Mouse (Mus musculus) stomach, postnatal 0 days (tissue): ENCODE measurements at regions not wholly inside any gene's neighbourhood (a gene's known extent, or its start where the extent isn't known, plus 50 kb on each side); places are given as distances from the start of the nearest gene placed in this dataset.

Experiments
- CTCF ChIP-seq: IDR thresholded peaks from 2 replicates; pipeline ENCODE4 v1.5.1; 2016; ENCODE audit warnings: antibody characterized with exemption, low read depth, mild to moderate bottlenecking, moderate library complexity
- EP300 ChIP-seq: optimal IDR thresholded peaks from 2 replicates; pipeline ENCODE3; 2016; ENCODE audit warnings: antibody characterized with exemption

DNA sequence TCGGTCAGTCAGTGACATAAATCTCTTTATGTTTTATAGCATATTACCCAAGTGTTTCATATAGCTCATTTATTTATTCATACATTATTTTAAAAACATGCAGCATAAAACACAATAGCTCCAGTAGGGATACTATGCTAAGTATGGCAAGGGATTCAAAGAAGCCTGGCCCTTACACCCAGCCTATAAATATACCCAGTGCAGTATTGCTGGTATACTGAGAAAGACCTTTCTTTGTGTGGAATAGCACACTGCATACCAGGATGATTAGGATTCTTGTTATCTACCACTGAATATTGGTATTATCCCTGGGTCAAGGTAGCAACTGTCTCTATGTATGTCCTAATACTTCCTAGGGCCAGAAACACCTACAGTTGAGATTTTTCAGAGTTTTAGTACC is 389.4 kb downstream of the 1190002N15Rik start:
- TF ChIP-seq CTCF (no peak), EP300 (no peak)
